Mouse (Mus musculus) cerebellum, adult 9-11 months (tissue): ENCODE data around the gene Pdzd4.

Source experiments
- DNase-seq: peaks from one replicate; pipeline ENCODE4 v3.0.0; 2022

Pdzd4 gene

GRCm38 (mm10) chrX:73785666-73786065 lies 39.1 kb downstream of the Pdzd4 start:
- no peak for DNase-seq

DNA sequence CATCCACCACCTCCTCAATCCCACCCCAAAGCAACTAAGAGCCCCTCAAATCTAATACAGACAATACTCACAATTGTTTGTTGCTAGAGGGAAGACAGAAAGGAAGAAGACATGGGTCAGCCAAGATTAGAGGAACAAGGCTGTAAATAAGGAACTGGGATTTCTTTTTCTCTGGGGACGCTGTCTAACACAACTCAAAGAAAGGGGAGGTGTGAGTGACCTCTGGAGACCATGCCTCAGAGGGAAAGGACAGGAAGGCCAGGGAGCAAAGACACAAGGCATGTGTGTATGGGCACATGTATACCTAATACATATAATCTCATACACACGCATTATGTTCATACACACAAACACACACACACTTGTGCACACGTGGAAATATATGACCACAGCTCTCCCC lies 42.5 kb downstream of the Pdzd4 start:
- DNase-seq = no peak

DNA sequence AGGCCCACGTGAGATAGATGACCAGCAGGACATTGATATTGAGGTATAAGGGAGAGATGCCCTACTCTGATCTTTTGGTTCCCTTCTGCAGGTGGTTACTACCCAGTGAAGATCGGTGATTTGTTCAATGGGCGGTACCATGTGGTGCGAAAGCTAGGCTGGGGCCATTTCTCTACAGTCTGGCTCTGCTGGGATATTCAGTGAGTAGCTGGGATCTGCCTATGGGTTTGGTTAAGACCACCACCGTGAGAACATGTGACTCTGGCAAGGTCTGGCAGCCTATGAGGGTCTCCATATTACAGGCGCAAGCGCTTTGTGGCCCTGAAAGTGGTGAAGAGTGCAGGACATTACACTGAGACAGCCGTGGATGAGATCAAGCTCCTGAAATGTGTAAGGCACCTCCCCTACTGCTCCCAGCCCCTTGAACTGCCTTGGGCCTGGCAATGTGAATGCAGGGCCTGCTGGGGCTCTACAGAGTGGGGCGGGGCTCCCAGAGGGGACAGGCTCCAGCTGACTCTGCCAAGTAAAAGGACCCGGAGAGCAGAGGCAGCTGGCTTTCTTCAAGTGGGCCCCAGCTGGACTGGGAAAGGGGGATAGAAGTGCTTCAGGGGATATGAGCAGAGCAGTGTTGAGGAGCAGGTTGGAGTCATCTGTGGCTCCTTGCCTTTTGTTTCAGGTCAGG lies 49.8 kb downstream of the Pdzd4 start:
- DNase-seq = no peak

- DNase-seq = no peak
Observed at GRCm38 (mm10) chrX:73774168-73774760, 50.5 kb downstream of the Pdzd4 start, which contains the start of gene Srpk3. Srpk3 (plus strand) TSS chrX:73774405.

DNA sequence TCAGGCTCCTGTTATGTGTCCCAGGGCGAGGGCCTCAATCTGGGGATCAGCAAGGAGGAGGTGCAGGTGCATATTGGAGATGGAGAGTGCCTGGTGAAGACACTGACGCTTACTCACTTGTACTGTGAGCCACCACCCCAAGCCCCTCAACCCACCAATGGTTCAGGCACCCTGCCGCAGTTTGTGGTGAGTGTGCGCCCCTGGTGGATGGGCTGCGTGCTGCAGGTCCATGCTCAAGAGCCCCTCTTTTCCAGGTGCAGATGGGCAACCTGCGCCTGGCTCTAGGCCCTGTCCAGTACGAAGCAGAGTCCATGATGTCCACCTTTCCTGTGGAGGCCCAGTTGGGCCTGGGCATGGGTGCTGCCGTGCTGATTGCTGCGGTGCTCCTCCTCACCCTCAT lies 57.5 kb downstream of the Pdzd4 start:
- DNase-seq = peak; percentile 7

GRCm38 (mm10) chrX:73765311-73765710 lies 59.5 kb downstream of the Pdzd4 start:
- peak; percentile 21 for DNase-seq

GRCm38 (mm10) chrX:73758611-73759290 lies 66.0 kb downstream of the Pdzd4 start:
- peak; percentile 76 for DNase-seq

DNA sequence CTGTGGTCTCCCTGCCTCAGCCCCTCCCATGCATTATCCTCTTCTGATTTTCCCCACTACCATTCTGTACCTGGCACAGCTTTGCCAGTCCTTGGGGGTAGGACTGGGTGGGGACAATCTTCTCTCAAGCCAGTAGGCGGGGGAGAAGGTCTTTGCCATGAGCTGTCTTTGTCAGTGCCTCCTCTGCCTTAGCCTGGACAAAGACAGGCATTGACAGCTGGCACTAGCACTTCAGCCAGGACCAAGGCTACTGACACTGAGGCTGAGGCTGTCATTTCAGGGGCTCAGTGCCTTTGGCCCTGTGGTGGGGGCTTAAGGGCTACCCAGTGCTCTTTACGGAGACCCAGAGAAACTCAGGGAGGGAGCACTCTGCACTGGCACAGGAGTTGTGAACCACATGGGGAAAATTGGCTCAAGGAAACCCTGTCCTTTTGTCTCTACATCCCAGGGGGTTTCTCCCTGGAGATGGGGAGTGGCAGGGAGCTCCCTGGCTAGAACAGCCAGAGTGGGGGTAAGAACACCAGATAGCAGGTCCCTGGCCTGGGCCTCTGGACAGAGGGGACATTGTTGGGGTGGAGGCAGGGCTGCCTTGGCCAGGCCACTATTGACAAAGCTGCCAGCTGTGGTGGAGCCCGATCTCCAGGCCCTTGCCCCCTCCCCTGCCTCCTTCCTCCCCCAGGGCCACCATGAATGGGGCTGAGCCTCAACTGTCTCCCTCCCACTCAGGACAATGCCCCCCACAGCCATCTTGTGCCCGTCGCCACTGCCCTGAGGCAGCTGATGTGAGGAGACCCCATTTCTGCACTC lies 68.2 kb downstream of the Pdzd4 start, which contains the start of gene Plxnb3:
Plxnb3 (plus strand) TSS at position 757 of the 807 bp plus-strand sequence.
- peak; percentile 38 for DNase-seq

DNA sequence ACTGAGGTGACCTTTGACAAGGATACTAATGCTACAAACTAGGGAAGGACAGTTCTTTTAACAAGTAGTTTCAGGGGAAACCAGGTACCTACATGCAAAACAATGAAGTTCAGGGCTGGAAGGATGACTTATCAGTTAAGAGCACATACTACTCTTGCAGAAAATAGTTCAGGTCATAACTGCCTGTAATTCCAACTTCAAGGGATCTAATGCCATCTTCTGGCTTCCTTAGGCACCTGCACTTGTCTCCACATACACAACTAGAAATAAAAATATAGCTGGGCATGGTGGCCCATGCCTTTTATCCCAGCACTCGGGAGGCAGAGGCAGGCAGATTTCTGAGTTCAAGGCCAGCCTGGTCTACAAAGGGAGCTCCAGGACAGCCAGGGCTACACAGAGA lies 75.8 kb downstream of the Pdzd4 start:
- DNase-seq = no peak

- DNase-seq = no peak
Observed at GRCm38 (mm10) chrX:73744774-73745481, 79.8 kb downstream of the Pdzd4 start.
